Mouse (Mus musculus): ENCODE data around the gene Kalrn.

Kalrn gene

GRCm38 (mm10) chr16:33932126-33932525 is 641.2 kb downstream of the Kalrn start:
- no peak for DNase-seq

GRCm38 (mm10) chr16:33931682-33932081 is 641.6 kb downstream of the Kalrn start:
- peak in 1 of 2 experiments; percentile 31 for DNase-seq

DNA sequence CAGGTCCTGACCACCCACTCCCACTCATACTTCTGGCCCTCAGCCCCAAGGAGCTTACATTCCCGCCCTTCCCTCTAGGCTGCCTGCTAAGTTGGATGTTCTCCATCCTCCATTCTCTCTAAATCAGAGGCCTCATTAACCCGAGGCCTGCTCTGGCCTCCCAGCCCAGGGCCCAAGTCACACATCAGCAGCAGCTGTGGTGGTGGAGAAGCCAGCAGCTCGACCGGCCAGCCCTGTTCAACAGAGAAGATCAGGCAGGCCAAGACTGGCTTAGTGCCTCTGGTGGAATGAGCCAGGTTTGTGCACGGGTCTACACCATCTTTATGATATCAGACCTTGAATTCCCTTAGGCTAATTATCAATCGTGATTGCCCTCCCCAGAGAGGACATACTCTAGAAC is 642.5 kb downstream of the Kalrn start:
- no peak for DNase-seq

GRCm38 (mm10) chr16:33928788-33929462 is 644.4 kb downstream of the Kalrn start:
- no peak for DNase-seq

DNA sequence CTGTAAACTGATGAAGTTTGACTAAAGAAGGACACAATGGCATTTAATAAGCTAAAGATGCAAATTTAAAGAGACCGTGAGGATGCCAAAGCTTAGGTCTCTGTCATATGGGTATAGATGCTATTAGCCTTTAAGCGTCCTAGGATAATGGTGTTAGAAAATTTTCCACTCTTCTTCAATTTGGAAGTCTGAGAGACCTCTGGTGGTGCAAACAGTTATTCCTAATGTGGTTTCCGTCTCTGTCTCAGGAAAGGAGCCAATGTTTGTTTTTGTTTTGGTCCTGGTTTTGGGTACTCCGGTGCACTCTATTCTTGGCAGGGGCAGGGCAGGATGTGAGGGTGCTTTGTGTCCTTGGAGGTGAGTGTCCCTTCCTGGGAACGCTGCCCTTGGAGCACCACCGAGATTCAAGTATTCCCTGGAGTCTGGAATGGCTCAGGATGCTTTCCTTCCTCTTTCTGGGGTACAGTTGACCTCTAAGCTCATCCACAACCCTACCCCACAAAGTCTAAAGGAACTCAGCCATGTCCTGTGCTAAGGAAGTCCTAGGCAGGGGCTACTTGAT is 646.0 kb downstream of the Kalrn start:
- DNase-seq, result no peak

- DNase-seq, result no peak
These were observed 649.6 kb downstream of the Kalrn start for GRCm38 (mm10) chr16:33923758-33924157.

DNA sequence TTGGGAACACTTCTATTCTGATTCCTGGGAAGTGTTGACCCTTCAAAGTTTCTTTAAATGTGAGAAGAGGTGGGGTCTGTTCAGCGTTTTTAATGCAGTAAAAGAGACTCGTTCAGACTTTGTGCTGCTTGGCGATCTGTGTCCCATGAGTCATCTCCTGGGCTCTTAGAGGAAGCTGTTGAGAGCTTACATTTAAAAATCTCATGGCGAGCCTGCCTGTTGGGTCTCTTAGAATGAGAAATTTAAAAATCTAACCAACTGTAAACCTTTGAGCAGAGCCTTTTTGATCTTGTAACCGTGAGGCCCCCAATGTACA is 650.4 kb downstream of the Kalrn start:
- no peak for DNase-seq

GRCm38 (mm10) chr16:33922111-33923000 is 651.0 kb downstream of the Kalrn start:
- peak; percentile 57 to 65 for DNase-seq

- DNase-seq, result no peak
These were observed 651.8 kb downstream of the Kalrn start for GRCm38 (mm10) chr16:33921514-33921913.

All from cerebellum, postnatal 14 days (tissue).